Mouse (Mus musculus): Measurements from ENCODE around the gene Reln.

Reln gene

DNA sequence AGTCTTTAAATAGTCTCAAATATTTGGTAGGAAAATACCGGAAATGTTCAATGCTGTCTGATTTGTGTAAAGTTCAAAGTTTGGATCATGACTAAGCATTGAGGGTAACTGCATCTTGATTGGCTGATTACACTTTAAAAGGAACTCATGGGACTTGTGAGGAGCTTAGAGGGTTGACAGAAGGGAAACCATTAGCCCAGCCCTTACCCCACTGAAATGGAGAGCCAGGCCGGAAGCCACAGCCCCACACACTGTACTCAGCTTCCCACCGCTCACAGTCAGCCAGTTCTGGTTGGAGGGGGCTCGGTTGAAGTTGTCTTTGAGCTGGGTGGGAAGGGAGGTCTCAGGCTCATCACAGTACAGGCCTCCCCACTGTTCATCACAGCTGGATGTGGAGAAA lies 413.4 kb downstream of the Reln start:
- DNase-seq (ENCODE audit: low spot score): no peak

DNA sequence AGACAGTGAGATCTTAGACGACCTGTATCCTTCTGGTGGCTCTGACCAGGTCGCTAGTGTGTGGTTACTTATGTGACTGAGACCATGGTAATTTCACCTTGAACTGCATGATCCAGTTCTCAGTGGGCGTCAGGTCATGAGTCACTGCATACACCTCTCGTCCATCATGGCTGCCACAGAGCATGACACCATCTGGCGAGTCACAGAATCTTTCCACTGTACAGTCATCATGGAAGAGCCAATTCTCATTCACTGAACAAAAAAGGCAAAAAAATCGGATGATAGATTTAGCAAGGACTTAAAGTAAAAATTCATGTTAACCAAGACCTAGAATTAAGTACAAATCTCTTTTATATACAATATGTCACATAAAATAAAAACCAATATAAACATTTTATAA lies 424.2 kb downstream of the Reln start:
- no peak for DNase-seq (ENCODE audit: low spot score)

DNA sequence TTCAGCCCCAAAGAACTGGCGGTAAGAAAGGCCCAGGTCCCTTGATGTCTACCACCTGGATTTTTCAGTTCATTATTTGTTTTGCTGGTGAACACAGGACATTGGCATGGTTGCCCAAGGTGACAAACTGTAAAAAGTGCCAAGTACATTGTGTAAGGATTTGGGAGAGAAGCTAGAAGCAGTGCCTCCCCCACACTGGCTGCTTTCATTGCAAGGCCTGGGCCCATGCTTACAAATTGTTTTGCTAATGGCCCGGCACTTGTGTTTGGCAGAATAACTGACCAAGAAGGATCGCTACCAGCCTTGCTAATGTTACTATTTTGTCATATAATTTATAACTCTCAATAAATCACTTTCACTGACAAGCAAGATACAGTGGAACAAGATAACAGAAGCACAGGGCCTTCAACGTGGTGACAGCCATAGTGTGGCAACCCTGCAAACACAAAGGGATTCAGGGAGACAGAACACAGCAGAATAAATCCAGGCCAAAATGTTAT lies 425.2 kb downstream of the Reln start:
- DNase-seq (ENCODE audit: low spot score): no peak

DNA sequence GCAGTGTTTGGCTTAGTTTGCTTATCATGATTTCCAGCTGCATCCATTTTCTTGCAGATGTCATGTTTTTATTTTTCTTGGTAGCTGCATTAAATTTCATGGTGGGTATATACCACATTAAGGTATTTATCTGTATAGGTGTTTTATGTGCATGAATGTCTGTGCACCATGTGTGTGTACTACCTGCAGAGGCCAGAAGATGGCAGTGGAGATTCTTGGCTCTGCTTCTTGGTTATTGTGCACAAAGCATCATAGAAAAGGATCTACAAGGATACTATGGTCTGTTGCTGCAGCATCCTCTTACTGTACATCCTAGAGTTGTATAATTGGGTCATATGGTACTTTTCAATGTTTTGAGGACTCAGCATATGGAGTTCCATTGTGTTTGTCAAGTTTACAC lies 428.5 kb downstream of the Reln start:
- DNase-seq (ENCODE audit: low spot score): no peak

DNA sequence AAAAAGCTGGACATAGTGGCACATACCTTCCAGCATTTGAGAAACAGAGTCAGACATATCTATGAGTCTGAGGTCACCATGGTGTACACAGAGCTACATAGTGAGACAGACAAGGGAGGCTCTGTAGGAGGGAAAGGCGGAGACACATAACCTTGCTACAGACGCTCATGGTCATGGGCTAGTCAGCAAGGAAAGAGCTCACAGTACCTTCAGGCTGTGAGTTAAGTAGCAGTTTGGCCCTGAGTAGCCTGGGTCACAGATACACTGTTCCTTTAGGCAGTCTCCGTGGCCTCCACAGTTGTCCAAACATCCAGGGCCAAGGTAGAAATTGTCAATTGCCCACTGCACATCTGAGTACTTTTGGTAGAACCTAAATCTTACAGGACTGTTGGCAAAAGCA lies 429.7 kb downstream of the Reln start:
- peak; percentile 22 for DNase-seq (ENCODE audit: low spot score)

DNA sequence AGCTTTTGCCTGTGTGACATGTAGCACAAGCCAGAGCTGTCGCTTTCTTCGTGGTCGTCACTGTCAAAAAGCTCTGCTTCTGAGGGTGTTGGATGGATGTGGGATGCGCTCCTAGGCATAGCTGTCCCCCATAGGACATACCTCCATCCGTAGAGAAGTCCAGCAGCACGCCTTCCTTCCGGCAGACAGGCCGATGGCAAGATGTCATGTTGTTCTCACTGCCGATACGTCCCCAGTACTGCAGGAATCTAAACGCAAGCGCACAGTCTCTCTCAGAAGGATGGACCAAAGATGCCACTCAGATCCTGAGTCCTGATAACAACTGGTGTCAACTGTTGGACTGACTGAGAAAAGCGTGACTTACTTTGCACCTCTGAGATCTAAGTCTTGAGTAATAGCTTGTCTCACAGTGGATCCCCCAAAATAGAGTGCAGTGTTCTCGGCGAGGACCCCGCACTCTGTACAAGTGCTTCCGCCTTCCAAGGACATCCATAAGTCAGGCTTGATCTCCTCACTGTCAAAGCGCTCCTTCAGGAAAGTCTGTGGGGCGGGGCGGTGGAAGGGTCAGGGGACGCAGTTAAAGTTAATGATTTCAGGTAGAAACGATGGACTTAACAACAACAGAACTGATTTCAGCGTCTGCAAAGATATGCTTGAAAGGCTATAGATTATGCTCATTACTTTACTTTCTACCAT lies 431.5 kb downstream of the Reln start:
- DNase-seq (ENCODE audit: low spot score): no peak

DNA sequence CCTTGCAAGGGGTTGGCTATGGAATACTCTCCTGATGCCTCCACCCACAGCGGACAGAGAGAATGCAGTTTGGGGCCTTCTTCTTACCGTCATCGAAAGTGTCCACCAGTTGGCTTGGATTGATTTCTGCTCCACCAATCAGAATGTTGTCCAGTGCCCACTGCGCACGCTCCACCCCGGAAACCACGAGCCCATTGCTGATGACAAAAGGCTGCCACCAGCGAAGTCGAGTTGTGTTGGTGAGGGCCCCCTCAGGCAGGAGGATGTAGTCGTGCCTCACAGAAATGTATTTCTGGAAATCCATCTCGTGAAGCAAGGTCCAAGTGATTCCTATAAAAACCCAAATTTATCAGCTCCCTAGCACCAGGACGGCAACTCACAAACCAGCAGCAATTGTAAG lies 433.8 kb downstream of the Reln start:
- DNase-seq (ENCODE audit: low spot score): no peak

DNA sequence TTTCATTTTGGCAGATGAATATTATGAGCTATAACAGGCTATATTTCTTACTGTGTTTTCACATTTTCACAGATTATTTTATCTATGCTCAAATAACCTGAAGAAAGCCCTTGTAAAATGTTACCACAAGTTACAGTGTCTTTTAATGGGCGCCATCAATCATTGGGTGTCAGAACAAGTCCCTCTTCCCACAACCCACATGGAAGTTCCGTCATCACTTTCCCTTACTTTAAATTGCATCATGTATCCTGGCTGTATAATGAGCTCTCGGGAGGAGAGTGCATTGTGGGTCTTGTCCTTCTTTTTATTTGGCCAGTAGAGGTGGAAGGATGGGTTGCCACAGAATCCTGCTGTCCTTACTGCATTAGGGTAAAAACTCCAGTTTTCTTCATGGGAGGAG lies 434.8 kb downstream of the Reln start:
- DNase-seq (ENCODE audit: low spot score): no peak

DNA sequence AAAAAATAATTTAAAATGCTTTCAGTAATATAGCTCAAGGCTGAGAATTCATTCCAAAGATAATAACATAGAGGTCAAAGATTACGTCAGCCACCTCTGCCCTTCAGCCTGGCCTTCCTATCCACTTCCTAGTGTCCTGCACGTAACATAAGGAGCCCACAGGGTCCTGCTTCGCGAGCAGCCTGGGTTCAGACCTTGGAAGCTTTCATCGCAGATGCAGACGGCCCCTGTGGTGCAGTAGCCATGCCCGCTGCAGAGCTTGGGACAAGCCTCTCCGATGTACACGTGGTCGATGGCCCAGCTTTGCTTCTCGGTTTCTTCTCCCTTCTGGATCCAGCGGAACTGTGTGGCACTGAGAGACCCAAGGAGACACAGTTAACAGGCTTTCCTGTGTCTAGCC lies 443.1 kb downstream of the Reln start:
- DNase-seq (ENCODE audit: low spot score): no peak

DNA sequence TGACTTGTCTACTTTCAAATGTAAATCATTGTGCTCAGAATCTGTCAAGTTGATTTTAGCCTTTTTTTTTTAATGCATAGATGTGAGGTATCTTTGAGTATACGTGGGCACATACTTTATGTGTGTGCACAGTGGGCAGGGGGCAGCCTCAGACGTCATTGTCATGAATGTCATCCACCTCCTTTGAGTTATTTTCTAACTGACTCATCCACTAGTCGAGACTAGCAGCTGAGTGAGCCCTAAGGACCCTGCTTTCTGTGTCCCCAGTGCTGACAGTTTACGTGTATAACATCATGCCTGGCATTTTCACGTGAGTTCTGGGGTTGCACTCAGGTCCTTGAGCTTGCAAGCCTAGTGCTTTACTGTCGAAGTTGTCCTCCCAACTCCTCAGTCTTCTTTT lies 443.6 kb downstream of the Reln start:
- DNase-seq (ENCODE audit: low spot score): no peak

DNA sequence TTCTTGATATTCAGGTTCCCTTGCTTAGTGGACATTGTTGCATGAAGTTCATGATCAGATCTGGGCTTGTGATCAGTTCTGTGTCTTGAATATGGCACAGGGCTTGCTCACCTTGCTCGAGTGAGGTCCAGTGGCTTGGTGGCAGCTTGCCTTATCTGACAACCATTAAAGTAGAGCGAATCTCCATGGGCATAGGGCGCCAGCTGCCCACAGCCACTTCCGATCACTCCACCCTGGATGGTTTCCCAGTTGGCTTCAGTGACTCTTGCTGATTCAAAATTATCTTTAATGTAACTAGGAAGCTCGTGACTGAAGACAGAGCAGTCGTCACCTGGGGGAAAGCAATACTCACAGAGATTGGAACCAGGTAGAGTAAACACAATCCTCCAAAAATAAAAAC lies 445.6 kb downstream of the Reln start:
- no peak for DNase-seq (ENCODE audit: low spot score)

DNA sequence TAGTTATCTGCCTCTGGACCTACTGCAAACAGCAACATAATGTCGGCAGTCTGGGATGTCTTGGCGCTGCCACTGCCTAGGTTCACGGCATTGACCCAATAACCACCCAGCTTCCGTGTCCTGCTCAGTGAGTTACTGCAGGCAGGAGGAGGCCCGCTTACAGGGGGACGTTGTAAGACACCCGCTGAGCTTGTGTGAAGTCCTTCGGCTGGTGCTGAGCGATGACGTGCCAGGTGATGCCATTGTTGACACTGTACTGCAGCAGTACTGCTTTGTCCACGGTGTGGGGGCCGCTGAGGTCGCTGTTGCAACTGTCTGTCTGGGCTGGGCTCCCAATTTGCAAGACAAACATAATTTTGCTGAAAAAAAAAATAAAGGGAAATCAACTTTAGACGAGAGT lies 447.9 kb downstream of the Reln start:
- no peak for DNase-seq (ENCODE audit: low spot score)

DNA sequence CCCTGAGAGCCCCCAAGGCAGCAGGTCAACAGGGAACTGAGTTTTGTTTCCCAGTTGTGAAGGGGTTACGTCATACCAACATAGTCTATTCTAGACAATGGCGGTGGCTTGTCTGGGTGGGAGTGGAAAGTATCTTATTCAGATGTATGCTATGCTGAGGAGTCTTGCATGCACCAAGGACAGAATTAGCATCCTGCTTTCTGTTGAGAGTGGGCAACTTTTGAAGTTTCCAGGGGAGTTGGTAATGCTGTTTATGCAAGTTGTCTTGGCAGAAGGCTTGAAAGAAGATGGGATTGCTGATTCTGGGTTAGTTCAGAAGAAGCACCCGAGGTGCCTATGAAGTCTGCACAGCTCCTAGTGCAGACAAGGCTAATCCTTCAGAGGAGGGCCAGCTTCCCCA lies 450.3 kb downstream of the Reln start:
- DNase-seq (ENCODE audit: low spot score): no peak

DNA sequence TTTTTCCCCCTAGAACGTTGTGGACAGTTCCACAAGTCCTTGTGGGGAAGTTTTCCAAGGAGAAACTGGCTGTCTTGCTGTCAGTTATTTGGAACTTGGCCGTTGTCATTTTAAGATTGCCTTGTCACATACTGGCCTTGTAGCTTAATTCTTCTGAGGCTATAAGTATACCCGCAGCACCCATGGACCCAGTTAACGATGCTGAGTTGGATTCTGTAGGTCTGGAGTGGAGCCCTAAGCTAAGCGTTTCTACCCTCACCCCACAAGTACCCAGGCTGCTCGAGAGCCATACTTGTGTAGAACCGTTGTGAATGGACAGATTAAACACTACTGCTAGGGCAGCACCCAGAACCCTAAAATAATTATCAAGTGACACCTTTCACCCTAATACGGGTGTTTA lies 477.8 kb downstream of the Reln start:
- no peak for DNase-seq (ENCODE audit: low spot score)

DNA sequence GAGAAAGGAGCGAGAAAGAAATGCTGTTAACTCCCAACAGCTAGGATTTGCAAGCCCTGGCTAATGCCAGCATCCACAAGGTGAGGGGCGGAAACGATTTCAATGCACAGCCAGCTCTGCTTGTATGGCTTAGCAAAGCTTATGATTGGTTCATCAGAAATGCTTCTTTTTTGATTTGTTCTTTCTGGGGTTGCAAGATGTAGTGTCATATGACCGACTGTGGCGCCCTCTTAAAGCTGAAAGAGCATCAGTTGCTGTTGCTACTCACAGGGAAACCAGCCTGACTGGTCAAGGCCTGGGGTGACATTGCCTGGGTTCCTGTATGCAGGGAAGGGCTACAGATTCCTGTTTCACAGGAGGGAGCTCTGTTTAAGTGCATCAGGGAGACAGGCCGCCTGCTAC lies 478.2 kb downstream of the Reln start:
- DNase-seq (ENCODE audit: low spot score): no peak

DNA sequence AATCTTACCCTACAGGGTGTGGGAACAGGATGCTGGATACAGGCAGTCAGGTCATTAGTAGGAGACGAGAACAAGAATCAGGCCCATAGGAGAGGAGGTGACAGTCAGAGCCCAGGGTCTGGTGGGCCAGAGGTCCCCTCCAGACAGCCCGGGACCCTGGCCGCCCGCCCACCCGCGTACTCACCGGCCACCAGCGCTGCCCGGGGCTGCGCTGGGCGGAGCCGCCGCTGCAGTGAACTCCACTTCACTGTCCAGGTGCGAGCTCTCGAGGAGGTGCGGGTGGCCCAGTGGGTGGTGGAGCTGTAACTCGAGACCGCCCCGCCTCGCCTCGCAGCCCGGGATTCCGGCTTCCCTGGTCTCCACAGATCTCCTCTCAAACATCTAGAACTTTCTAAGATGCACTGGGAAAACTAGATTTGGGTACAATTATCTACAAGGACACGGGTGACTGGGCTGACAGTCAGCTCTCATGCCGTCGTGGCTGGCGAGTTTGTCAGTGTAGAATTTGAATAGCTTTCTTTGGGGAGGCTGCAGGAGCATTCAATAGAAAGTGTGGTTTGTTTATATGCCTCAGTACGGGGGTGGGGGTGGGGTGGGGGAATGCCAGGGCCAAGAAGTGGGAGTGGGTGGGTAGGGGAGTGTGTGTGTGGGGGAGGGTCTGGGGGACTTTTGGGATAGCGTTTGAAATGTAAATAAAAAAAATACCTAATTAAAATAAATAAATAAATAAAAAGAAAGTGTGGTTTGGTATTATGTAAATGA lies 479.0 kb downstream of the Reln start, which contains the start of gene Slc26a5:
TSS of gene Slc26a5 (minus strand) at position 259 of the 762 bp plus-strand sequence.
- DNase-seq (ENCODE audit: low spot score): no peak

DNA sequence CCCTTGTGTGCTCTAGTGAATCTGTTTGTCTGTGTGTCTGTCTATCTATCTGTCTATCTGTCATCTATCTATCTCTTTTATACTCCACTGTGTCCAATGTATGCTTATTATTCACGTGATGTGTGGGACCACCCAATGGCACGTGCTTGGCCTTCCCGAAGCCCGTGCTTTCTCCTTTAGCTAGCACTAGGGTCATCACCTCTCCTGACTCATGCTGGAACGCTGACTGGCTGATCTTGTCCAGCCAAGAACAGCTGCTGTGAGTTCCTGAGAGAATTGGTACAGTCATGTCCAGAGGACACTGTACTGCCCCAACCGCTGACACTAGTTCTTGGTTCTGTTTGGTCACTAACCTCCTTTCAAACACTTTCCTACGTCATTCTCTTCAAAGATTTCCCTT lies 485.8 kb downstream of the Reln start:
- DNase-seq (ENCODE audit: low spot score): no peak

DNA sequence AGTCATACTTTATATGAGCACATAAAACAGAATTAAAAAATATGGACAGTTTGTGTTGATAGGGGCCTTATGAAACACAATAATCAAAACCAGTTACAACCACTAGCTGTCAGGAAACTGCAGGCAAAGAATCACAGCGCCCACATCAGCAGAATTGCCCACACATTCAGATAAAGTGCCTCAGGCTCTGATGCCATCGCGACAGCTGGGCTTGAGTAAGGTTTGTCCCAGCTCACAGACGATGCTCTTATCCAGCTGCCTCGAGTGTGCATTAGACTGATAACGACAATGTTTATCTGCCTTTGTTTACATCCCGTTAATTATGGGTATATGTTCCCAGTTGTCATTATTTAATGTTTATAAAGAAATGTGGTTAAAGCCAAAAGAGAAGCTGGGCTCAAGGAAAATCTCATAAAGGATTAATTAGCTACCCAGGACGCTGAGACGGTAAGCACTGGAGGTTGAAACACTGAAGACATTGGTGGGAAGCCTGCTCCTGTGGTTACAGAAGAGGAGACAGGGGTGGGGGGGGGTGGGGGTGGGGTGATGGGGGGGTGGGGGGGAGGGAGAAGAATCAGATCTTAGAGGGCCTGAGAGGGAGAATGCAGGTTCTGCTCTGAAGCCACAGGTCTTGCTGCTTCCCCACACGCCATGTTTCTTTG lies 492.7 kb downstream of the Reln start:
- no peak for DNase-seq (ENCODE audit: low spot score)

DNA sequence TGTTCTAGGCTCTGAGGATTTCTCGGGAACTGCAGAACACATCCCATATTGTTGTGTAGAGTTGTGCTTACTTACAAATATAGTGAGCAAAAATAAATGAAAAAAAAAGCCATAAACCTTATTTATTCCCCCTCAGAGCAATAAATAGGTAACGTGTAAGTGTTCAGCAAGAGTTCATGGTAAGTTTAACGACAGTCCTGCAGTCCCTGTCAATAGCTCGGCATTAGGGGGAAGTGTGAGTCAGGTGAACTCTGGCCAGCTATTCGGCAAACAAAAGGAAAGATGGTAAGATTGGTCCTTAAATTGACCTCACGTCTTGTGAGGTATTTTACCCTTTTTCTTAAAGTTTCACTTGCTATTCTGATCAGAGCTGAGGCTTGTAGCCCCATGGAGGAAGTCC lies 497.1 kb downstream of the Reln start:
- no peak for DNase-seq (ENCODE audit: low spot score)

DNA sequence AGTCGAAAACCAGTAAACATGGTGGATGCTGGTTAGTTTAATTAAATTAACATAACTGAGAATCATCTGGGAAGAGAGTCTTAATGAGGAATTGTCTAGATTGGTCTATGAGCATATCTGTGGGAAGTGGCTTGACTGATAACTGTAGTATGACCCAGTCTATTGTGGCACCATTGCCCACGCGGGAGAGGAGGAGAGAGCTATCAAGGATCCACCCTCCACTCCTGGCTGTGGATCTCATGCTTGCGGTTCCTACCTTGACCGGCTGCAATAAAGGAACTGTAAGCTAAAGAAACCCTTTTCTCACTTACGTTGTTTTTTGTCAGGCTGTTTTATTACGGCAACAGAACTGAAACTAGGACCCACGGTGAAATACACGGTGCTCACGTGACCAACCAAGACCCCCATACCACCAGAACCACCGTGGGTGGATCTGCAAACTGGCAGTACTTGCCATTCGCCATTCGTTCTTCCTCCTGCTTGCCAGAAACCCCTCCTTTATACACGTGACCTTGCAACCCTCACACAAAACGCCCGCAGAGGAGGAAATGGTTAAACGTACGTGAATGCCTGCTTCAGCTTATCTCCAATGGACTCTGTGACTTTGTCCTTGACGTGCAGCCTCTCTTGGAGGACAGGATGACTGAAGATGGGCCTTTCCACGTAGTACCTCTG lies 497.7 kb downstream of the Reln start:
- DNase-seq (ENCODE audit: low spot score): no peak

DNA sequence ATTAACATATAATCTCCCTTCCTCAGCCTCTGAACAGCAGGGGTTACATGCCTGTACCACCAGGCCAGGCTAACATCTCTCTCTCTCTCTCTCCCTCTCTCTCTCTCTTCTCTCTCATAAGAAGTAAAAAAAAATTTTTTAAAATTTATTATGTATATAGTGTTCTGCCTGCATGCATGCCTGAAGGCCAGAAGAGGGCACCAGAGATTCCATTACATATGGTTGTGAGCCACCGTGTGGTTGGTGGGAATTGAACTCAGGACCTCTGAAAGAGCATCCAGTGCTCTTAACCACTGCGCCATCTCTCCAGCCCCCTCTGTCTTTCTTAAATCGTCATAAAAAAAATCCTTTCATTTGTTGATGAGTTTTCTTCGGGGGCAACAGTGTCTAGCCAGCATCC lies 499.8 kb downstream of the Reln start:
- no peak for DNase-seq (ENCODE audit: low spot score)
